ENCODE assay signal across 15 mouse cellular contexts in genomic region chr8:81776516-81777237, GRCm38 (mm10).
DNase-seq lines count a peak whose midpoint lies in the region; ATAC-seq and TF ChIP-seq lines count a peak whose summit lies in the region.
"Had no signal": no experiment of that assay in that cellular context is flagged by ENCODE, and none has a peak within 500 bp of the region (broad histone marks: within the 10 kb centered on the region; RNA-seq: fewer than 3 reads in every experiment).

No protein-coding gene starts in this region.

- no peak overlapping the region for H3K9ac ChIP-seq in hindbrain, embryonic 14.5 days
- H3K9ac ChIP-seq in hindbrain, embryonic 11.5 days (ENCODE audit: low read depth, low read length) = no peak overlapping the region
- no peak overlapping the region for H3K9ac ChIP-seq in forebrain, postnatal 0 days
- H3K9ac ChIP-seq: neural tube, embryonic 15.5 days had no signal

- ATAC-seq in hindbrain, embryonic 14.5 days (ENCODE audit: low FRiP score) = 0 out of 2 replicates have a peak, but pooled peaks have one; percentile 8
- ATAC-seq in hindbrain, embryonic 11.5 days (ENCODE audit: low FRiP score) = no peak
- peak; percentile 69 for ATAC-seq in forebrain, postnatal 0 days
- no peak for ATAC-seq in granulocyte monocyte progenitor cell, adult 5-6 weeks (replicated peaks; ENCODE audit: poor library complexity, severe bottlenecking)

- intact Hi-C loops in left cerebral cortex, postnatal 10 days (cut with DNase I) = no loop called here

- no peak overlapping the region for H3K27ac ChIP-seq in hindbrain, embryonic 14.5 days
- H3K27ac ChIP-seq in hindbrain, embryonic 11.5 days (ENCODE audit: low read depth, low read length) = no peak overlapping the region
- H3K27ac ChIP-seq in forebrain, postnatal 0 days (ENCODE audit: low read depth, low read length) = no peak overlapping the region
- H3K27ac ChIP-seq: hindbrain, embryonic 10.5 days; macrophage; neural tube, embryonic 15.5 days had no signal

- no peaks in the 10 kb centered on the region for H3K4me1 ChIP-seq in hindbrain, embryonic 14.5 days (replicated peaks; ENCODE audit: control insufficient read depth, insufficient read depth, low read length)
- no peaks in the 10 kb centered on the region for H3K4me1 ChIP-seq in hindbrain, embryonic 11.5 days (replicated peaks; ENCODE audit: control insufficient read depth, insufficient read depth, low read length)
- H3K4me1 ChIP-seq in forebrain, postnatal 0 days (ENCODE audit: insufficient read depth) = no peaks in the 10 kb centered on the region
- H3K4me1 ChIP-seq: hindbrain, embryonic 10.5 days; neural tube, embryonic 15.5 days had no signal

- H3K4me3 ChIP-seq in hindbrain, embryonic 14.5 days (replicated peaks; ENCODE audit: low read length) = no peak overlapping the region
- no peak overlapping the region for H3K4me3 ChIP-seq in hindbrain, embryonic 11.5 days (ENCODE audit: low read depth, low read length)
- H3K4me3 ChIP-seq in forebrain, postnatal 0 days (ENCODE audit: low read depth, low read length) = no peak overlapping the region
- H3K4me3 ChIP-seq: hindbrain, embryonic 10.5 days; neural tube, embryonic 15.5 days had no signal

- 77% methylated on average over 4 of the region's 4 CpGs for whole genome bisulfite sequencing in hindbrain, embryonic 14.5 days
- WGBS in hindbrain, embryonic 11.5 days = 60% methylated on average over 4 of the region's 4 CpGs
- WGBS in forebrain, postnatal 0 days = 33% methylated on average over 4 of the region's 4 CpGs

- H3K9me3 ChIP-seq in hindbrain, embryonic 14.5 days (ENCODE audit: control insufficient read depth, low read length) = no peaks in the 10 kb centered on the region
- H3K9me3 ChIP-seq in hindbrain, embryonic 11.5 days (ENCODE audit: control insufficient read depth, low read length) = no peaks in the 10 kb centered on the region
- H3K9me3 ChIP-seq in forebrain, postnatal 0 days (ENCODE audit: low read length) = no peaks in the 10 kb centered on the region
- H3K9me3 ChIP-seq: G1E; hindbrain, embryonic 10.5 days; neural tube, embryonic 15.5 days had no signal

- H3K27me3 ChIP-seq in hindbrain, embryonic 14.5 days (ENCODE audit: control insufficient read depth, insufficient read depth, low read length) = no peaks in the 10 kb centered on the region
- no peaks in the 10 kb centered on the region for H3K27me3 ChIP-seq in hindbrain, embryonic 11.5 days (ENCODE audit: control insufficient read depth, insufficient read depth, low read length)
- H3K27me3 ChIP-seq in forebrain, postnatal 0 days (ENCODE audit: insufficient read depth, low read length) = no peaks in the 10 kb centered on the region
- H3K27me3 ChIP-seq: neural tube, embryonic 15.5 days had no signal

- H3K4me2 ChIP-seq in hindbrain, embryonic 14.5 days (replicated peaks) = no peak overlapping the region
- H3K4me2 ChIP-seq in hindbrain, embryonic 11.5 days (replicated peaks; ENCODE audit: low read depth, low read length) = no peak overlapping the region
- no peak overlapping the region for H3K4me2 ChIP-seq in forebrain, postnatal 0 days (ENCODE audit: low read depth)
- H3K4me2 ChIP-seq: neural tube, embryonic 15.5 days had no signal

- no peak for DNase-seq in hindbrain, embryonic 14.5 days (ENCODE audit: low spot score)
- DNase-seq in hindbrain, embryonic 11.5 days (ENCODE audit: low spot score) = no peak
- DNase-seq in 3T3-L1 (ENCODE audit: low read depth, low spot score) = peak; percentile 32
- peak; percentile 32 for DNase-seq in brain, adult 2 months (ENCODE audit: low read depth, low spot score)
- peak; percentile 39 for DNase-seq in forebrain, postnatal 0 days
- DNase-seq in left cerebral cortex, postnatal 10 days (ENCODE audit: extremely low spot score in 1 of 2, low spot score in 2 of 2) = no peak
- no peak for DNase-seq in frontal cortex, postnatal 25 days (ENCODE audit: low spot score in 2 of 2)
- DNase-seq: cerebellum, adult 11-12 months; kidney, adult 8-10 months; left cerebral cortex, postnatal 4 days had no signal

- TF ChIP-seq CTCF in forebrain, postnatal 0 days (IDR thresholded peaks at IDR 0.05; ENCODE audit: low read depth) = no peak

- H3K36me3 ChIP-seq in hindbrain, embryonic 14.5 days (replicated peaks; ENCODE audit: control insufficient read depth, insufficient read depth) = no peaks in the 10 kb centered on the region
- no peaks in the 10 kb centered on the region for H3K36me3 ChIP-seq in hindbrain, embryonic 11.5 days (ENCODE audit: control insufficient read depth, insufficient read depth, low read length)
- H3K36me3 ChIP-seq in forebrain, postnatal 0 days (ENCODE audit: insufficient read depth) = no peaks in the 10 kb centered on the region
- H3K36me3 ChIP-seq: hindbrain, embryonic 10.5 days; neural tube, embryonic 15.5 days had no signal

Comparison
In these comparisons a context has a peak if more than half of its experiments do, and no peak if none do; other contexts are left out.
1. ATAC-seq: peak in hindbrain, embryonic 14.5 days (single experiment) and forebrain, postnatal 0 days (single experiment); none in hindbrain, embryonic 11.5 days (single experiment) and granulocyte monocyte progenitor cell, adult 5-6 weeks (single experiment).
2. DNase-seq: peak in 3T3-L1 (single experiment), brain, adult 2 months (single experiment) and forebrain, postnatal 0 days (single experiment); none in hindbrain, embryonic 14.5 days (single experiment), hindbrain, embryonic 11.5 days (single experiment), left cerebral cortex, postnatal 10 days (0 of 2) and frontal cortex, postnatal 25 days (0 of 2).